Mouse (Mus musculus) liver, embryonic 14.5 days (tissue): ENCODE results near the gene Txndc9.

Experiments used
- CTCF ChIP-seq: IDR thresholded peaks from 2 replicates; pipeline ENCODE4 v1.5.1; 2016; ENCODE audit warnings: antibody characterized with exemption, low read depth, control low read depth
- EP300 ChIP-seq: IDR thresholded peaks from 2 replicates; pipeline ENCODE4 v1.6.1; 2016; ENCODE audit warnings: antibody characterized with exemption, low read depth

DNA sequence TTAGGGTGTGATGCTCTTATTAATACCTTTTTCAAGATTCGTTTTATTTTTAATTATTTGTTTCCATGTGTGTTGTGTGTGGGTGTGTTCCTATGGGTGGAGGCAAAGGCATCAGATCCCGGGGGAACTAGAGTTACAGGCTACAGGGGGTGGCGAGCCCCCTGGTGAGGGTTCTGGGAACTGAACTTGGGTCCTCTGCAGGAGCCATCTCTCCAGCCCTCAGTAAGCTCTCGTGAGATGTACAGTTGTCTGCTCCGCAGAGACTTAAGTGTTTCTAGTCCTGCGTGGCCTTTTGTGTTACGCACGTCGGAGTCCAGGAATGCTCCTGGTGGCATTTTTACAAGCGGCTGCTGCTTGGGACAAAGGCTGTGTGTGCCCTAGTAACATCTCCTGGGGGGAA lies 32.1 kb downstream of the Txndc9 start:
- no peak for TF ChIP-seq CTCF
- TF ChIP-seq EP300: no peak
